Mouse (Mus musculus) embryo, embryonic 9.5 days (tissue): ENCODE results near the gene Lipa.

Experiments used
- DNase-seq: peaks from one replicate; pipeline ENCODE4 v3.0.0-alpha.2; 2017; ENCODE audit errors: extremely low spot score

Gene Lipa

DNA sequence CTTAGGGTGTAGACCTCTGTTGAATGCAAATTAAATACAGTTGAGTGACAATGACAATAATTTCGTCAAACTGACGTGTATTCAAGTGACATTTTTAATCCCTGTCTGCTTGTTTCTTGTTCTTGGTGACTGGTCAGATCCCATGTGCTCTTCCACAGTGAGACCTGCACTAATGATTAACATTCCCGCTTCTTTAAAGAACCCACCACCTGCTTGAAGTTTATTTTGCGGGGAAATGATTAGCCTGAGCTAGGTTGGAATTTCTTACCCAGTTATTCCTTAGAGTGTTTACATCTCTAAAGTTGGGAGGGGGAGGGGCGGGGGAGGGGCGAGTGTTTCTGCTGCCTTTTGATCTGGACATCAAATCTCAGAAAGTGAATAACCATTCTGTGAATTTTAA is 59.1 kb downstream of the Lipa start:
- no peak for DNase-seq

GRCm38 (mm10) chr19:34464453-34464852 is 62.8 kb downstream of the Lipa start:
- no peak for DNase-seq

GRCm38 (mm10) chr19:34461451-34462019 is 65.7 kb downstream of the Lipa start:
- DNase-seq = no peak

DNA sequence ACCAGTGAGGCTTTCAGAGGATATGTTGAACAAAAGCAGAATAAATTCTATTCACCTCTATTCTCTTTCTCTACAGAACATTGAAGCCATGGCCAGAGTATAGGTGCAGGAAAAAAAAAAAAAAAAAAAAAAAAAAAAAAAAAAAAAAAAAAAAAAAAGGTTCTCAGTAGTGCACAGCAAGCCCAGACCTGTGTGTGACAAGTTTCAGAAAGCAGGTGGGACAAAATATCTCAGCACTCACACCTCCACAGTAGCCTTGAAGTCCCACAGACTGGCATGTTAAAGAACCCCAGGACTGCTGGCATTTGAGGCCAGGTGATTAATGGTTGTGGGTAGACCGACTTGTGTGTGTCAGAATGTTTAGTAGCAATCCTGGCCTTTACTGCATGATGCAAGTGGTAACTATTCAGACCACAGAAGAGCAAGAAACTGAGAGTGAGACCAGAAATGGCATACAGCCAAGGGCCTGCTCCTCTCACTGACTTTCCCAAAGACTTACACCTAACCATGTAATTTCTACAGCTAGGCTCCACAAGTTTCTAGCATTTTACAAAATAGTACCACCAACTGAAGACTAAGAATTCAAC is 76.4 kb downstream of the Lipa start:
- no peak for DNase-seq

- DNase-seq = no peak
These were observed 78.4 kb downstream of the Lipa start for GRCm38 (mm10) chr19:34448851-34449250.

- DNase-seq = no peak
These were observed 81.8 kb downstream of the Lipa start for GRCm38 (mm10) chr19:34445410-34446012.

DNA sequence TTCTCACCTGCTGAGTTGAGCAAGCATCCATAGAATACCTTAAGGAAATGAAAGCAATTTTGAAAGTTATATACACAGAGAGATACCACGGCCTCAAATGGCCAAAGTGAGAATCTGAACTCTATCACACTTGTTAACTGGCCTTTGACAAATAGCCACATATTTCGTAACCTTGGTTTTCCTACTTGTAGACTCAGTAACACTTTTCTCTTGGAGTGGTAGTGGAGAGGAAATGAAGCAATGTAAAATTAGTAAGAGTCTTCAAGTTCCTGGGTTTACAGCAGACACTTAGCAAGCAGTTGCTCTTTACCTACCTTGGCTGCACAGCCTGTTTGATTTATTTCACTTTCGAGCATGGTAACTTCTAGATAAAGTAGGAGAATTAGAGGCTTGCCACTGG is 82.5 kb downstream of the Lipa start:
- DNase-seq = no peak
